Mouse (Mus musculus) lung, postnatal 0 days (tissue): ENCODE results near the gene Thra. TPM values are rescaled to one million over a fixed set of nuclear protein-coding genes. Genes with fewer than 3 reads are reported as not detected.
"Not testable (repeated sequence)": the region's sequence is repeated elsewhere in the genome, so short reads cannot be mapped to it uniquely, and the experiment has no call there.

Experiments
- ATAC-seq: fragments of 200-750 bp; cut with Nextera tagmentation; 2 replicates; pipeline ENCODE4 v1.8.0; 2017; ENCODE audit warnings: moderate library complexity
- DNase-seq: peaks from one replicate; pipeline ENCODE4 v3.0.0-alpha.2; 2016; ENCODE audit warnings: low spot score
- H3K27ac ChIP-seq: fragments of 300-500 bp; sonication (generic); 2 replicates; pipeline ENCODE4 v1.5.1; 2014; ENCODE audit warnings: antibody characterized with exemption, mild to moderate bottlenecking, low read length, mixed read lengths
- H3K27me3 ChIP-seq: fragments of 300-500 bp; sonication (generic); replicated peaks from 2 replicates; pipeline ENCODE4 v1.6.1; 2014; ENCODE audit warnings: low read length, mixed read lengths; ENCODE audit not compliant: insufficient read depth
- H3K36me3 ChIP-seq: fragments of 300-500 bp; sonication (generic); 2 replicates; pipeline ENCODE4 v1.6.1; 2014; ENCODE audit warnings: low read length, mixed read lengths; ENCODE audit not compliant: insufficient read depth
- H3K4me1 ChIP-seq: fragments of 300-500 bp; sonication (generic); 2 replicates; pipeline ENCODE4 v1.6.1; 2014; ENCODE audit warnings: antibody characterized with exemption, low read depth, low read length, mixed read lengths; ENCODE audit not compliant: insufficient read depth
- H3K4me2 ChIP-seq: fragments of 300-500 bp; sonication (generic); replicated peaks from 2 replicates; pipeline ENCODE4 v1.6.1; 2014; ENCODE audit warnings: low read depth, mild to moderate bottlenecking, low read length, moderate library complexity, mixed read lengths
- H3K4me3 ChIP-seq: fragments of 300-500 bp; sonication (generic); 2 replicates; pipeline ENCODE4 v1.5.1; 2014; ENCODE audit warnings: low read depth, low read length
- H3K9ac ChIP-seq: fragments of 300-500 bp; sonication (generic); replicated peaks from 2 replicates; pipeline ENCODE4 v1.6.1; 2014; ENCODE audit warnings: low read depth, mild to moderate bottlenecking
- H3K9me3 ChIP-seq: fragments of 300-500 bp; sonication (generic); 2 replicates; pipeline ENCODE4 v1.6.1; 2016; ENCODE audit warnings: low read length, mixed read lengths
- CTCF ChIP-seq: IDR thresholded peaks from 2 replicates; pipeline ENCODE4 v1.5.1; 2016; ENCODE audit warnings: antibody characterized with exemption, mild to moderate bottlenecking
- EP300 ChIP-seq: IDR thresholded peaks from 2 replicates; pipeline ENCODE4 v1.6.1; 2016; ENCODE audit warnings: antibody characterized with exemption, mild to moderate bottlenecking, control low read depth
- WGBS: fragments of 180-500 bp; shearing (Covaris S2); extraction: QIAGEN DNeasy Blood & Tissue Kit; methylation state at CpG from one replicate; pipeline ENCODE4 v1.1.7; 2014; 5-methylcytosine and 5-hydroxymethylcytosine counted together
- polyA plus RNA-seq: library from polyadenylated mRNA; unstranded; fragments of >200 nt; fragmentation: Nextera tagmentation; extraction: Ambion mirVana; gene quantifications from 2 replicates; pipeline ENCODE4 v1.2.1, GENCODE M21; 2015

Gene Thra
- polyA plus RNA-seq, 1 experiment from 2014 or later = 38.1 TPM

DNA sequence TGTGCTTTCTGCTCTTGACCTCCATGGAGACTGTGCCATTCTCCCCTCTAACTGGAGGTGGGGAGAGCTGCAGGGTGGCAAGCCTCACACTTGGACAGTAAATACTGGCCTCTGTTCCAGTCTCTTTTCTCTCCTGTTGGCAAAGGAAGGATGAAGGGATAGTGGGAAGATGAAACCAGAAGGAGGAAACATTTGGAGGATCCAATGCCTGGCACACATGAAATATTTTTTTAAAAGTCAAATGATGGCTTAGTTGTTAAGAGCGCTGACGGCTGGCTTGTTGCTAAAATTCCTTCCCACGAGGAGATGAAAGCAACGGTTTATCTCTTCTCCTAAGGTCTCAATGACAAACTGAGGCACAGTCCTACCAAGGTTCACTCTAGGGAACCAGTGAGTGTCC is 5.3 kb upstream of the Thra start:
- no peaks in the 10 kb centered on the region for H3K9me3 ChIP-seq
- ATAC-seq (no peak), DNase-seq (no peak)
- H3K9ac ChIP-seq = no peak overlapping the region
- no peak overlapping the region for H3K27ac ChIP-seq
- H3K27me3 ChIP-seq = no peaks in the 10 kb centered on the region
- H3K4me3 ChIP-seq = no peak overlapping the region
- TF ChIP-seq CTCF = no peak
- WGBS = 90% methylated on average over 4 of the region's 4 CpGs
- H3K36me3 ChIP-seq = no peaks in the 10 kb centered on the region
- peaks cover 3% of the 10 kb centered on the region; the same call in 1 of the 2 replicates for H3K4me1 ChIP-seq
- no peak overlapping the region for H3K4me2 ChIP-seq

DNA sequence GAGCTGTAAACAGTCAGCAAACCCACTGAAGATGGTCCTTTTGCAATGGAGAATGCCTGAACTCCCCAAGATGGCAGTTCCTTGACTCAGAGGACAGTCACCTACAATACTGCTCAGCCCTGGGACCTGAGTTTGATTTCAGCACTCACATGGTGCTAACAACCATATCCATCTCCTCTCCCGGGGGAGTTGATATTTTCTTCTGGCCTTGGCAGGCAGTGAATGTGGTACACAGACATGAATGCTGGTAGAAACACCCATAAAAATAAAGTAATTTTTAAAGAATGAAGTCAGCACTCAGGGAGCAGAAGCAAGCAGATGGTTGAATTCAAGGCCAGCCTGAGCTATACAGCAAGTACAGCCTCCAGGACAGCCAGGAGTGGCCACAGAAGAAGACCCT is 4.3 kb upstream of the Thra start:
- H3K27ac ChIP-seq = no peak overlapping the region

DNA sequence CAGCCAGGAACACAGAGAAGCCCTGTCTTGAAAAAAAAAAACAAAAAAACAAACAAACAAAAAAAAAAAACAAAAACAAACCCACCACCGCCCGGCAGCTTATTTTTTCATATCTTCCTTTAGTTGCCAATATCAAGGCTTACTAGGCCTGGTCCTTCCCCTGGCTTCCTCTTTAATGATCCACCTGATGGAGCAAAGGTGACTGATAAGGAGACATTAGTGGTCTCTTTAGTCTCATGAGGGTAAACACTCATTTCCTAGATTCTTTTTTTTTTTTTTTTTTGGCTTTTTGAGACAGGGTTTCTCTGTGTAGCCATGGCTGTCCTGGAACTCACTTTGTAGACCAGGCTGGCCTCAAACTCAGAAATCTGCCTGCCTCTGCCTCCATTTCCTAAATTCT is 3.2 kb upstream of the Thra start:
- H3K36me3 ChIP-seq, DNase-seq, H3K9me3 ChIP-seq, H3K4me1 ChIP-seq, H3K27ac ChIP-seq, H3K9ac ChIP-seq, ATAC-seq, H3K4me2 ChIP-seq, H3K27me3 ChIP-seq, H3K4me3 ChIP-seq: not testable (repeated sequence)
- WGBS = 83% methylated on average over 2 of the region's 2 CpGs

More for the DNA sequence above, 4.3 kb upstream of the Thra start:
- Histone ChIP-seq H3K4me3 (no peak overlapping the region), H3K27me3 (no peaks in the 10 kb centered on the region), H3K4me1 (peaks cover 8% of the 10 kb centered on the region; the same call in 1 of the 2 replicates), H3K4me2 (no peak overlapping the region), H3K9me3 (no peaks in the 10 kb centered on the region), H3K9ac (no peak overlapping the region), H3K36me3 (no peaks in the 10 kb centered on the region)
- ATAC-seq (no peak), DNase-seq (no peak)
- no peak for TF ChIP-seq CTCF
- TF ChIP-seq EP300 = no peak
- 83% methylated on average over 1 of the region's 1 CpGs for WGBS

DNA sequence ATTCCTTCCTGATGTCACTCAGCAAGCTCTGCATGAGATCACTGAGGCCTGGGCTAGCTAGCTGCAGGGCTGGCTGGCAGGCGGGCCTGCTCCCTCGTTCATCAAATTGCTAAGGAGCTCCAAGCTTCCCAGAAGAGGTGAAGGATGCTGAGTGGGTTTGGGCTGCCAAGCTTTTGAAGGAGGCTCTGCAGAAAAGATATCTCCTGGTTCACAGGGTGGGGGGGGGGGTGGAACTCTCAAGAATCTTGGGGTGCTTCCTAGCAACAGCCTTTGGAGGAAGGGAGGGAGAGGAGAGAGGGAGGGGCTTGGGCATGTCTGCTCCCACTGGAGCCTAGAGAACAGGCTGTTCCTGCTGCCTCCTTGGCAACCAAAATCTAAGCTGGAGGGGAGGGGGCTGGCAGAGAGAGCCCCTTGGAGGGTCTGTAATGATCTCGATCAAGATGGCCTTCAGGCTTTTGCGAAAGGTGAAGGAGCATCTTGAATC is 2.0 kb upstream of the Thra start:
- ATAC-seq = no peak
- Histone ChIP-seq H3K27ac (no peak overlapping the region), H3K36me3 (no peaks in the 10 kb centered on the region), H3K27me3 (no peaks in the 10 kb centered on the region), H3K4me3 (no peak overlapping the region), H3K9me3 (no peaks in the 10 kb centered on the region), H3K9ac (no peak overlapping the region), H3K4me2 (no peak overlapping the region), H3K4me1 (peaks cover 15% of the 10 kb centered on the region)
- no peak for DNase-seq
- no peak for TF ChIP-seq CTCF
- TF ChIP-seq EP300 = no peak
- WGBS = 46% methylated on average over 4 of the region's 4 CpGs

DNA sequence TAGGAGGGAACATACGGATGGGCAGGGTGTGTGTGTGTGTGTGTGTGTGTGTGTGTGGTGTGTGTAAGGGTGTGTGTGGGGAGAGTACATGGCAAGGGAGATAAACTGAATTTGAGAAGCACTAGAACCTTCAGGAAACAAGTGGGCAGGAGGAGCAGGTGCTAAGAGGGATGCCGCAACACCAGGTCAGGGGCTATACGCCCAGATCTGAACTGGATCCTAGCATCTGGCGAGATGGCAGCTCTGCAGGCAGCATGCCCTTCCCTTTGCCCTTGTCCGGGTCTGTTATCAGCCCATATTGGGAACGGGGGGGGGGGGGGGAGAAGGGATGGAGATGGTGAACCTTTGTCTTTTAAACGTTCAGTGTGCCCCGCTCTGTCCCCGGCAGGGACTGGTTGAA is 1.5 kb upstream of the Thra start:
- TF ChIP-seq CTCF (no peak), EP300 (no peak)
- DNase-seq = no peak
- Histone ChIP-seq H3K9me3 (no peaks in the 10 kb centered on the region), H3K9ac (no peak overlapping the region), H3K4me2 (no peak overlapping the region), H3K4me3 (no peak overlapping the region), H3K27me3 (no peaks in the 10 kb centered on the region), H3K4me1 (peaks cover 19% of the 10 kb centered on the region), H3K36me3 (no peaks in the 10 kb centered on the region), H3K27ac (no peak overlapping the region)
- WGBS = 68% methylated on average over 9 of the region's 9 CpGs
- no peak for ATAC-seq

DNA sequence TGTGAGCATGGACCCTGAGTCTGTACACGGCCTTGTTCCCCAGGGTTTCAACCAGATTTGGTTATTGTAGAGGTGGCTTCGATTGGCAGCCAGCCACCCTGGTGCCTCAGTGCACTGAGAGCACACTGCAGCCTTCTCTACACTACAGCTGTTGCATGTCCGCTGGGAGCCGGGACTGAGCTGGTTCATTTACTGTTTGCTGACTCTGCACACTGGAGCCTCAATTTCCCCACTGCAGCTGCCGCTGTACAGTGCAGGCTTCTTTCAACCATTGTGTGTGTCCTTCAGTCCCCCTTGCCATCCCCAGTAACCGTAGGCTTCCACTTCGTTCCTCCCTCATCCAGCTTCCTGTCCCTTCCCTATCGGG is 429 bp upstream of the Thra start:
- peak overlapping the region; percentile 91 for H3K4me2 ChIP-seq
- 7% methylated on average over 8 of the region's 8 CpGs for WGBS

DNA sequence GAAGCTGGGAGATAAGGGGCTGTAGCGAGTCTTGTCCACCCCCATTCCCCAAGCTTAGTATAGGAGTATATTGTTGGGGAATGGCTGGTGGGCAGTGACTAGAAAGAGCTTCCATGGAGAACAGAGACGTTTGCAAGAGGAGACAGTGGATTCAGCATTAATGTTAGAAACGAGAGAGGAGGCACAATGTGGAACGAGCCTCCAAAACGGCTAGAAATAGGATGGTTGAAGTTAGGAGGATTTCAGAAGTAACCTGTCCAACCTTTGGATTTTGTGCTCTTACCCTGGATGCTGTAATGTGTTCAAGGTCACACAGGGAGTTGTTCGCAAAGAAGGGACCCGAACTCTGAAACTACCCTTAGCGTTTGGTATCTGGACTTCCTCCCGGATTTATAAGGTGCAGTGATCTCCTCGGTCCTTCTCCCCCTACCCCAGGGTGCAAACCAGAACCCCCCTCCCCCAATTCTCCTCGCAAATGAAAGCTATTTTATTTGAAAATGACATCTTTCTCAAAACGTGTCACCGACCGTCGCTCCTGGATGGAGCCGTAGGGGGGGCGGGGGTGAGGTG is 698 bp downstream of the Thra start:
- Histone ChIP-seq H3K36me3 (no peaks in the 10 kb centered on the region), H3K27ac (peak overlapping the region; percentile 98), H3K4me3 (peak overlapping the region; percentile 99), H3K4me2 (peak overlapping the region; percentile 91), H3K9me3 (no peaks in the 10 kb centered on the region), H3K27me3 (no peaks in the 10 kb centered on the region), H3K4me1 (peaks cover 36% of the 10 kb centered on the region), H3K9ac (peak overlapping the region; percentile 95)
- DNase-seq = no peak
- ATAC-seq = no peak
- WGBS = 0% methylated on average over 17 of the region's 17 CpGs
- TF ChIP-seq CTCF = no peak
- TF ChIP-seq EP300 = no peak

More for the DNA sequence above, 429 bp upstream of the Thra start:
- Histone ChIP-seq H3K27me3 (no peaks in the 10 kb centered on the region), H3K27ac (peak overlapping the region; percentile 98; the same call in 1 of the 2 replicates), H3K4me3 (peak overlapping the region; percentile 99), H3K4me1 (peaks cover 30% of the 10 kb centered on the region), H3K9me3 (no peaks in the 10 kb centered on the region), H3K9ac (peak overlapping the region; percentile 95; the same call in 1 of the 2 replicates), H3K36me3 (no peaks in the 10 kb centered on the region)
- DNase-seq = no peak
- ATAC-seq = no peak
- TF ChIP-seq CTCF (no peak), EP300 (no peak)
